In the genomic region with DNA sequence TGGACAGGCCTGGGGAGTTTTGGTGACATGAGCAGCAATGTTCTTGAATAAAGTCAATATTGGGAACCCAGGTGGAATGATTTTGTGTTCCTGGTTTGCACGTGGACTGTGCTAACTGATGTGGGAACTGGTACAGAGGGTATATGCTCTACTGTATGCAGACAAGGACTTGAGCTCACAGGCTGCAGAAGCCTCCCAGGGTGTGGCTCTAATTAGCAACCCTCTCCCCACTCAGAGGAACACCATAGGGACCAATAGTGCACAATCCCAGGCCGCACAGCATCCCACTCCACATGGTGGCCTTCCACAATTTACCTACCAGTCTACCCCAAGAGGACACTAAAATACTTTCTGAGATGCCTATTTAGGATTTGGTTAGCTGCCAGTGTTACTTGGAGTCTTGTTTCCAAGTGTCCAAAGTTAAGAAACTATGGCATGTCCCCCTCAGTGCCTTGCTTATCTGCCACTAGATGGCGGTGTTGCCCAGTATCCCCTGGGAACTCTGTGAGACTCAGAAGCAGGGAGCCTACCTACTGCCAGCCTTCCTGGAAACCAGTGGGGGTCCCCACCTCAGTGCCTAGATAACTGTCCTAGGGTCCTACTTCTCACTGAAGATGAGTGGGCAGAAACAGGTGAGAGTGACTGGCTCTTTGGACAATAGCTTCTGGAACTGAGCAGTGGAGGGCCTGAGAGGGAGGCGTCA, we compare ENCODE assay signal across 9 mouse cellular contexts.
DNase-seq lines count a peak whose midpoint lies in the region; ATAC-seq lines count a peak whose summit lies in the region.
"Had no signal": no experiment of that assay in that cellular context is flagged by ENCODE, and none has a peak within 500 bp of the region (broad histone marks: within the 10 kb centered on the region; RNA-seq: fewer than 3 reads in every experiment).

No protein-coding gene starts in this region.

- ATAC-seq in limb, embryonic 13.5 days (ENCODE audit: low FRiP score, low read depth), result peak; percentile 61; the same call in 1 of the 2 replicates
- no peak for ATAC-seq in neural tube, embryonic 11.5 days (ENCODE audit: insufficient read depth, low FRiP score, low TSS enrichment)
- ATAC-seq in stomach, embryonic 16.5 days (ENCODE audit: insufficient read depth, low FRiP score), result peak; percentile 63; the same call in 1 of the 2 replicates

- H3K9ac ChIP-seq in limb, embryonic 13.5 days, result no peak overlapping the region
- no peak overlapping the region for H3K9ac ChIP-seq in neural tube, embryonic 11.5 days (ENCODE audit: low read length)
- H3K9ac ChIP-seq in stomach, embryonic 16.5 days (ENCODE audit: low read length), result no peak overlapping the region
- H3K9ac ChIP-seq: embryonic facial prominence, embryonic 13.5 days had no signal

- no peaks in the 10 kb centered on the region for H3K9me3 ChIP-seq in limb, embryonic 13.5 days
- H3K9me3 ChIP-seq in neural tube, embryonic 11.5 days (ENCODE audit: control insufficient read depth, low read length), result no peaks in the 10 kb centered on the region
- H3K9me3 ChIP-seq in stomach, embryonic 16.5 days (replicated peaks; ENCODE audit: control insufficient read depth, low read length), result no peaks in the 10 kb centered on the region
- H3K9me3 ChIP-seq: embryonic facial prominence, embryonic 13.5 days had no signal

- H3K27me3 ChIP-seq in limb, embryonic 13.5 days, result no peaks in the 10 kb centered on the region
- H3K27me3 ChIP-seq in neural tube, embryonic 11.5 days (ENCODE audit: control insufficient read depth, insufficient read depth, low read length), result no peaks in the 10 kb centered on the region
- no peaks in the 10 kb centered on the region for H3K27me3 ChIP-seq in stomach, embryonic 16.5 days (ENCODE audit: control insufficient read depth, insufficient read depth, low read length)
- H3K27me3 ChIP-seq: embryonic facial prominence, embryonic 13.5 days had no signal

- no peak overlapping the region for H3K4me2 ChIP-seq in limb, embryonic 13.5 days (replicated peaks)
- H3K4me2 ChIP-seq in neural tube, embryonic 11.5 days (ENCODE audit: low read depth), result no peak overlapping the region
- H3K4me2 ChIP-seq in stomach, embryonic 16.5 days (ENCODE audit: low read depth, low read length), result no peak overlapping the region
- H3K4me2 ChIP-seq: embryonic facial prominence, embryonic 13.5 days had no signal

- no peak overlapping the region for H3K27ac ChIP-seq in limb, embryonic 13.5 days
- no peak overlapping the region for H3K27ac ChIP-seq in neural tube, embryonic 11.5 days (ENCODE audit: low read depth, low read length)
- no peak overlapping the region for H3K27ac ChIP-seq in stomach, embryonic 16.5 days (ENCODE audit: low read length)
- H3K27ac ChIP-seq: embryonic facial prominence, embryonic 13.5 days had no signal

- no peak overlapping the region for H3K4me3 ChIP-seq in limb, embryonic 13.5 days
- no peak overlapping the region for H3K4me3 ChIP-seq in neural tube, embryonic 11.5 days (ENCODE audit: low read depth, low read length)
- H3K4me3 ChIP-seq in stomach, embryonic 16.5 days (replicated peaks; ENCODE audit: low read length), result no peak overlapping the region
- H3K4me3 ChIP-seq: embryonic facial prominence, embryonic 13.5 days had no signal

- DNase-seq in A20 (ENCODE audit: low read depth, low spot score), result peak; percentile 61
- DNase-seq in adrenal gland, postnatal 10 days, result peak; percentile 81
- peak; percentile 72 for DNase-seq in embryo, embryonic 11.5 days (ENCODE audit: low read depth, low spot score)
- DNase-seq in gastrocnemius, postnatal 4 days (ENCODE audit: low spot score in 2 of 2), result peak; percentile 37 to 67
- peak; percentile 69 to 75 for DNase-seq in kidney, adult 8-10 months
- peak; percentile 80 for DNase-seq in neural tube, embryonic 11.5 days (ENCODE audit: low spot score)

- no peaks in the 10 kb centered on the region for H3K4me1 ChIP-seq in limb, embryonic 13.5 days
- H3K4me1 ChIP-seq in neural tube, embryonic 11.5 days (ENCODE audit: control insufficient read depth, insufficient read depth, low read length), result no peaks in the 10 kb centered on the region
- no peaks in the 10 kb centered on the region for H3K4me1 ChIP-seq in stomach, embryonic 16.5 days (ENCODE audit: control insufficient read depth, insufficient read depth, low read length)
- H3K4me1 ChIP-seq: embryonic facial prominence, embryonic 13.5 days had no signal

- H3K36me3 ChIP-seq in limb, embryonic 13.5 days, result no peaks in the 10 kb centered on the region
- H3K36me3 ChIP-seq in neural tube, embryonic 11.5 days (ENCODE audit: control insufficient read depth, insufficient read depth, low read length), result no peaks in the 10 kb centered on the region
- H3K36me3 ChIP-seq in stomach, embryonic 16.5 days (ENCODE audit: control insufficient read depth, insufficient read depth, low read length), result no peaks in the 10 kb centered on the region
- H3K36me3 ChIP-seq: embryonic facial prominence, embryonic 13.5 days had no signal

- 56% methylated on average over 4 of the region's 4 CpGs for WGBS in limb, embryonic 13.5 days
- WGBS in neural tube, embryonic 11.5 days, result 64% methylated on average over 4 of the region's 4 CpGs
- 60% methylated on average over 4 of the region's 4 CpGs for WGBS in stomach, embryonic 16.5 days
